Mouse (Mus musculus) cortical plate, adult 2 months (tissue): ENCODE data around the gene Shcbp1l.

Source experiments
- CTCF ChIP-seq: fragments of 200-500 bp; IDR thresholded peaks from 2 replicates; pipeline ENCODE4 v1.5.1; 2011; ENCODE audit warnings: mild to moderate bottlenecking, control low read depth, low read length; ENCODE audit not compliant: insufficient read depth; ENCODE audit errors: extremely low read depth
- POLR2A ChIP-seq: fragments of 200-500 bp; IDR thresholded peaks from 2 replicates; pipeline ENCODE4 v1.6.1; 2011; ENCODE audit warnings: mild to moderate bottlenecking, low read length, control low read depth; ENCODE audit not compliant: insufficient read depth; ENCODE audit errors: extremely low read depth

- no peak for TF ChIP-seq POLR2A
- no peak for TF ChIP-seq CTCF
Measured at GRCm38 (mm10) chr1:153443632-153444031, 18.7 kb downstream of the Shcbp1l start.
